Mouse (Mus musculus): ENCODE measurements at regions not wholly inside any gene's neighbourhood (a gene's known extent, or its start where the extent isn't known, plus 50 kb on each side); places are given as distances from the start of the nearest gene placed in this dataset.

GRCm38 (mm10) chr15:94004911-94005310 lies 409.2 kb upstream of the Prickle1 start:
- H3K27me3 ChIP-seq (ENCODE audit: insufficient read depth, low read length) = no peaks in the 10 kb centered on the region
- no peak overlapping the region for H3K9ac ChIP-seq
- ATAC-seq = no peak
- TF ChIP-seq CTCF (IDR thresholded peaks at IDR 0.05; ENCODE audit: low read depth) = no peak
- no peak for DNase-seq
- no peak overlapping the region for H3K4me3 ChIP-seq (ENCODE audit: low read depth, low read length)
- no peak overlapping the region for H3K4me2 ChIP-seq (ENCODE audit: low read depth)
- no peaks in the 10 kb centered on the region for H3K36me3 ChIP-seq (ENCODE audit: insufficient read depth)
- 54% methylated on average over 4 of the region's 4 CpGs for WGBS
- no peaks in the 10 kb centered on the region for H3K9me3 ChIP-seq (ENCODE audit: low read length)
- 0 out of 2 replicates have a peak, but pooled peaks cover 3% of the 10 kb centered on the region for H3K4me1 ChIP-seq (ENCODE audit: insufficient read depth)
- no peak overlapping the region for H3K27ac ChIP-seq (ENCODE audit: low read depth, low read length)

- no peak for TF ChIP-seq CTCF (IDR thresholded peaks at IDR 0.05; ENCODE audit: low read depth)
- H3K9ac ChIP-seq = no peak overlapping the region
- no peaks in the 10 kb centered on the region for H3K36me3 ChIP-seq (ENCODE audit: insufficient read depth)
- no peak overlapping the region for H3K4me2 ChIP-seq (ENCODE audit: low read depth)
- ATAC-seq (no peak), DNase-seq (no peak)
- 72% methylated on average over 7 of the region's 7 CpGs for WGBS
- no peak overlapping the region for H3K27ac ChIP-seq (ENCODE audit: low read depth, low read length)
- H3K27me3 ChIP-seq (ENCODE audit: insufficient read depth, low read length) = no peaks in the 10 kb centered on the region
- H3K4me1 ChIP-seq (ENCODE audit: insufficient read depth) = 0 out of 2 replicates have a peak, but pooled peaks cover 3% of the 10 kb centered on the region
- no peaks in the 10 kb centered on the region for H3K9me3 ChIP-seq (ENCODE audit: low read length)
- no peak overlapping the region for H3K4me3 ChIP-seq (ENCODE audit: low read depth, low read length)
These were observed 407.5 kb upstream of the Prickle1 start for GRCm38 (mm10) chr15:94003145-94003544.

- H3K27ac ChIP-seq (ENCODE audit: low read depth, low read length) = no peak overlapping the region
- H3K4me1 ChIP-seq (ENCODE audit: insufficient read depth) = no peaks in the 10 kb centered on the region
- DNase-seq = no peak
- no peak for TF ChIP-seq CTCF (IDR thresholded peaks at IDR 0.05; ENCODE audit: low read depth)
- no peak overlapping the region for H3K4me2 ChIP-seq (ENCODE audit: low read depth)
- no peaks in the 10 kb centered on the region for H3K27me3 ChIP-seq (ENCODE audit: insufficient read depth, low read length)
- H3K36me3 ChIP-seq (ENCODE audit: insufficient read depth) = no peaks in the 10 kb centered on the region
- H3K4me3 ChIP-seq (ENCODE audit: low read depth, low read length) = no peak overlapping the region
- 16% methylated on average over 4 of the region's 4 CpGs for WGBS
- H3K9ac ChIP-seq = no peak overlapping the region
- no peak for ATAC-seq
- H3K9me3 ChIP-seq (ENCODE audit: low read length) = no peaks in the 10 kb centered on the region
These were observed 398.9 kb upstream of the Prickle1 start for GRCm38 (mm10) chr15:93994542-93994941.

GRCm38 (mm10) chr15:93990139-93990538 lies 394.4 kb upstream of the Prickle1 start:
- no peak for DNase-seq
- WGBS = 31% methylated on average over 3 of the region's 3 CpGs
- ATAC-seq = no peak
- Histone ChIP-seq H3K4me2 (ENCODE audit: low read depth) (no peak overlapping the region), H3K27ac (ENCODE audit: low read depth, low read length) (no peak overlapping the region), H3K36me3 (ENCODE audit: insufficient read depth) (no peaks in the 10 kb centered on the region), H3K9me3 (ENCODE audit: low read length) (no peaks in the 10 kb centered on the region), H3K27me3 (ENCODE audit: insufficient read depth, low read length) (no peaks in the 10 kb centered on the region), H3K4me3 (ENCODE audit: low read depth, low read length) (no peak overlapping the region), H3K4me1 (ENCODE audit: insufficient read depth) (no peaks in the 10 kb centered on the region), H3K9ac (no peak overlapping the region)
- TF ChIP-seq CTCF (IDR thresholded peaks at IDR 0.05; ENCODE audit: low read depth) = no peak

GRCm38 (mm10) chr15:93988367-93988766 lies 392.7 kb upstream of the Prickle1 start:
- TF ChIP-seq CTCF (IDR thresholded peaks at IDR 0.05; ENCODE audit: low read depth) = no peak
- Histone ChIP-seq H3K27me3 (ENCODE audit: insufficient read depth, low read length) (no peaks in the 10 kb centered on the region), H3K9ac (no peak overlapping the region), H3K4me2 (ENCODE audit: low read depth) (no peak overlapping the region), H3K9me3 (ENCODE audit: low read length) (no peaks in the 10 kb centered on the region), H3K36me3 (ENCODE audit: insufficient read depth) (no peaks in the 10 kb centered on the region), H3K4me1 (ENCODE audit: insufficient read depth) (no peaks in the 10 kb centered on the region), H3K4me3 (ENCODE audit: low read depth, low read length) (no peak overlapping the region), H3K27ac (ENCODE audit: low read depth, low read length) (no peak overlapping the region)
- ATAC-seq (no peak), DNase-seq (no peak)
- 66% methylated on average over 5 of the region's 5 CpGs for WGBS

- Histone ChIP-seq H3K4me2 (ENCODE audit: low read depth) (no peak overlapping the region), H3K27me3 (ENCODE audit: insufficient read depth, low read length) (no peaks in the 10 kb centered on the region), H3K4me1 (ENCODE audit: insufficient read depth) (no peaks in the 10 kb centered on the region), H3K27ac (ENCODE audit: low read depth, low read length) (no peak overlapping the region), H3K4me3 (ENCODE audit: low read depth, low read length) (no peak overlapping the region), H3K36me3 (ENCODE audit: insufficient read depth) (no peaks in the 10 kb centered on the region), H3K9ac (no peak overlapping the region), H3K9me3 (ENCODE audit: low read length) (no peaks in the 10 kb centered on the region)
- WGBS = 88% methylated on average over 6 of the region's 6 CpGs
- no peak for TF ChIP-seq CTCF (IDR thresholded peaks at IDR 0.05; ENCODE audit: low read depth)
- DNase-seq = no peak
- no peak for ATAC-seq
These were observed 391.1 kb upstream of the Prickle1 start for GRCm38 (mm10) chr15:93986631-93987429.

- Histone ChIP-seq H3K36me3 (ENCODE audit: insufficient read depth) (no peaks in the 10 kb centered on the region), H3K27ac (ENCODE audit: low read depth, low read length) (no peak overlapping the region), H3K9me3 (ENCODE audit: low read length) (no peaks in the 10 kb centered on the region), H3K9ac (no peak overlapping the region), H3K4me3 (ENCODE audit: low read depth, low read length) (no peak overlapping the region), H3K4me2 (ENCODE audit: low read depth) (no peak overlapping the region), H3K4me1 (ENCODE audit: insufficient read depth) (no peaks in the 10 kb centered on the region), H3K27me3 (ENCODE audit: insufficient read depth, low read length) (no peaks in the 10 kb centered on the region)
- ATAC-seq (no peak), DNase-seq (no peak)
- 94% methylated on average over 9 of the region's 9 CpGs for WGBS
- no peak for TF ChIP-seq CTCF (IDR thresholded peaks at IDR 0.05; ENCODE audit: low read depth)
These were observed 386.4 kb upstream of the Prickle1 start for GRCm38 (mm10) chr15:93982091-93982490.

All from forebrain, postnatal 0 days (tissue).